Mouse (Mus musculus): Measurements from ENCODE around the gene Myt1. TPM values are rescaled to one million over a fixed set of nuclear protein-coding genes. Genes with fewer than 3 reads are reported as not detected.
A peak's percentile ranks its signal among the peaks of the same experiment; 100 is the strongest.

Myt1 gene
- total and polyA plus RNA-seq, 3 experiments, result not detected

- Histone ChIP-seq H3K9ac (ENCODE audit: control insufficient read depth, low read depth, low read length, poor library complexity, severe bottlenecking) (peak within 1 kb of the TSS; percentile 69), H3K9me3 (replicated peaks; ENCODE audit: insufficient read depth, low read length) (no peaks in the 10 kb centered on the region), H3K4me1 (ENCODE audit: control insufficient read depth in 1 of 2, insufficient read depth in 2 of 2, low read length in 2 of 2) (peaks cover 0 to 2% of the 10 kb centered on the region in 2 experiments; a peak in 1 of 4 replicates), H3K36me3 (ENCODE audit: control insufficient read depth in 1 of 2, insufficient read depth in 2 of 2, low read length in 2 of 2) (peaks cover 3 to 9% of the 10 kb centered on the region in 2 experiments), H3K27me3 (ENCODE audit: control insufficient read depth in 1 of 2, insufficient read depth in 2 of 2, low read length in 2 of 2) (no peaks in the 10 kb centered on the region), H3K27ac (ENCODE audit: control insufficient read depth, low read depth, low read length) (peak within 1 kb of the TSS; percentile 42), H3K4me3 (ENCODE audit: control insufficient read depth in 1 of 2, insufficient read depth in 1 of 2, low read depth in 2 of 2, low read length in 2 of 2) (peak within 1 kb of the TSS; percentile 67 to 93), H3K79me2 (ENCODE audit: control insufficient read depth, insufficient read depth, low read length, poor library complexity) (peaks cover 16% of the 10 kb centered on the region)
- peak; percentile 99 for DNase-seq (ENCODE audit: low read depth, low spot score)
- TF ChIP-seq MXI1 (IDR thresholded peaks at IDR 0.05; ENCODE audit: low read depth, low read length) (peak; percentile 85), POLR2A (IDR thresholded peaks at IDR 0.05; ENCODE audit: control insufficient read depth in 1 of 2, insufficient read depth in 1 of 2, low read depth in 1 of 2, low read length in 2 of 2, poor library complexity in 1 of 2) (peak; percentile 35 to 93; a peak in 3 of 4 replicates), GATA1 (IDR thresholded peaks at IDR 0.05; ENCODE audit: low read depth, low read length) (no peak), MAZ (IDR thresholded peaks at IDR 0.05; ENCODE audit: low read depth, low read length) (0 out of 2 replicates have a peak, but pooled peaks have one; percentile 50), USF2 (IDR thresholded peaks at IDR 0.05; ENCODE audit: borderline replicate concordance in 1 of 2, insufficient read depth in 1 of 2, low read depth in 1 of 2, low read length in 2 of 2) (no peak), RAD21 (IDR thresholded peaks at IDR 0.05; ENCODE audit: low read depth, low read length) (no peak), POLR2AphosphoS5 (IDR thresholded peaks at IDR 0.05; ENCODE audit: borderline replicate concordance, low read depth, low read length) (no peak), CTCF (IDR thresholded peaks at IDR 0.05 in 2 of 3, conservative IDR thresholded peaks at IDR 0.05 in 1 of 3; ENCODE audit: control insufficient read depth in 1 of 3, insufficient read depth in 1 of 3, low read depth in 2 of 3, low read length in 3 of 3, poor library complexity in 1 of 3, severe bottlenecking in 1 of 3) (no peak), TAL1 (IDR thresholded peaks at IDR 0.05; ENCODE audit: low read length) (peak; percentile 32; the same call in 1 of the 2 replicates), SMC3 (IDR thresholded peaks at IDR 0.05; ENCODE audit: low read depth, low read length) (no peak), GABPA (IDR thresholded peaks at IDR 0.05; ENCODE audit: low read depth, low read length) (no peak), TCF12 (IDR thresholded peaks at IDR 0.05; ENCODE audit: low read depth, low read length) (peak; percentile 70), ZMIZ1 (IDR thresholded peaks at IDR 0.05; ENCODE audit: low read depth, low read length) (peak; percentile 93), MYC (IDR thresholded peaks at IDR 0.05; ENCODE audit: low read depth, low read length) (no peak; the same call in 1 of the 2 replicates), CHD1 (IDR thresholded peaks at IDR 0.05; ENCODE audit: low read depth, low read length) (no peak), TBP (IDR thresholded peaks at IDR 0.05; ENCODE audit: low read depth, low read length) (peak; percentile 60; the same call in 1 of the 2 replicates), SIN3A (IDR thresholded peaks at IDR 0.05; ENCODE audit: low read length) (peak; percentile 83), MYB (IDR thresholded peaks at IDR 0.05; ENCODE audit: low read depth, low read length) (no peak), ZKSCAN1 (IDR thresholded peaks at IDR 0.05; ENCODE audit: low read depth, low read length) (no peak), POLR2AphosphoS2 (IDR thresholded peaks at IDR 0.05; ENCODE audit: low read length) (peak; percentile 92), EP300 (IDR thresholded peaks at IDR 0.05; ENCODE audit: low read depth in 1 of 2, low read length in 2 of 2) (peak in 1 of 2 experiments; percentile 2; a peak in 1 of 4 replicates), MAFK (IDR thresholded peaks at IDR 0.05; ENCODE audit: borderline replicate concordance, low read depth, low read length) (no peak), HCFC1 (IDR thresholded peaks at IDR 0.05; ENCODE audit: low read depth, low read length) (peak; percentile 87), JUND (IDR thresholded peaks at IDR 0.05; ENCODE audit: low read depth, low read length) (no peak), MEF2A (IDR thresholded peaks at IDR 0.05; ENCODE audit: extremely low read depth, insufficient replicate concordance, low read depth, low read length, poor library complexity, severe bottlenecking) (no peak), ZC3H11A (IDR thresholded peaks at IDR 0.05; ENCODE audit: low read depth, low read length) (no peak), RCOR1 (IDR thresholded peaks at IDR 0.05; ENCODE audit: low read depth, low read length) (0 out of 2 replicates have a peak, but pooled peaks have one; percentile 14), E2F4 (IDR thresholded peaks at IDR 0.05; ENCODE audit: borderline replicate concordance, low read depth, low read length) (no peak), ETS1 (IDR thresholded peaks at IDR 0.05; ENCODE audit: low read depth, low read length) (peak; percentile 7; the same call in 1 of the 2 replicates), USF1 (IDR thresholded peaks at IDR 0.05; ENCODE audit: low read depth, low read length) (no peak), KAT2A (conservative IDR thresholded peaks at IDR 0.05; ENCODE audit: low read depth, low read length) (peak; percentile 67), NELFE (IDR thresholded peaks at IDR 0.05; ENCODE audit: low read depth, low read length) (peak; percentile 85), NRF1 (IDR thresholded peaks at IDR 0.05; ENCODE audit: insufficient read depth, low read depth, low read length, poor library complexity, severe bottlenecking) (peak; percentile 75), MAX (IDR thresholded peaks at IDR 0.05; ENCODE audit: low read length) (peak; percentile 68), ELF1 (IDR thresholded peaks at IDR 0.05; ENCODE audit: low read depth, low read length) (peak; percentile 87), ZNF384 (IDR thresholded peaks at IDR 0.05; ENCODE audit: low read depth, low read length) (no peak)
Measured at GRCm38 (mm10) chr2:181863791-181864535, 100.8 kb downstream of the Myt1 start, which contains the start of gene Polr3k. TSS of gene Polr3k (plus strand) at chr2:181864337.
